Mouse (Mus musculus) stomach, embryonic 15.5 days (tissue): ENCODE results near the gene Tspan18. TPM values are rescaled to one million over a fixed set of nuclear protein-coding genes. Genes with fewer than 3 reads are reported as not detected.

Source experiments
- ATAC-seq: fragments of 200-750 bp; cut with Nextera tagmentation; 2 replicates; pipeline ENCODE4 v1.8.0; 2017; ENCODE audit warnings: low read depth, moderate number of reproducible peaks, moderate TSS enrichment; ENCODE audit not compliant: insufficient read depth, low FRiP score
- H3K27ac ChIP-seq: fragments of 300-500 bp; sonication (generic); 2 replicates; pipeline ENCODE4 v1.5.1; 2015; ENCODE audit warnings: mild to moderate bottlenecking, inconsistent platforms
- H3K27me3 ChIP-seq: fragments of 300-500 bp; sonication (generic); replicated peaks from 2 replicates; pipeline ENCODE4 v1.6.1; 2015; ENCODE audit warnings: inconsistent platforms
- H3K36me3 ChIP-seq: fragments of 300-500 bp; sonication (generic); 2 replicates; pipeline ENCODE4 v1.6.1; 2015; ENCODE audit warnings: inconsistent platforms
- H3K4me1 ChIP-seq: fragments of 300-500 bp; sonication (generic); 2 replicates; pipeline ENCODE4 v1.6.1; 2015; ENCODE audit warnings: inconsistent platforms
- H3K4me2 ChIP-seq: fragments of 300-500 bp; sonication (generic); 2 replicates; pipeline ENCODE4 v1.6.1; 2015; ENCODE audit warnings: mild to moderate bottlenecking, inconsistent platforms
- H3K4me3 ChIP-seq: fragments of 300-500 bp; sonication (generic); replicated peaks from 2 replicates; pipeline ENCODE4 v1.5.1; 2015; ENCODE audit warnings: inconsistent platforms
- H3K9ac ChIP-seq: fragments of 300-500 bp; sonication (generic); 2 replicates; pipeline ENCODE4 v1.6.1; 2015; ENCODE audit warnings: inconsistent platforms
- H3K9me3 ChIP-seq: fragments of 300-500 bp; sonication (generic); 2 replicates; pipeline ENCODE4 v1.6.1; 2016; ENCODE audit warnings: inconsistent platforms
- WGBS: fragments of 180-500 bp; shearing (Covaris S2); methylation state at CpG from one replicate; pipeline ENCODE4 v1.1.7; 2015; 5-methylcytosine and 5-hydroxymethylcytosine counted together
- polyA plus RNA-seq: library from polyadenylated mRNA; unstranded; fragments of >200 nt; fragmentation: Nextera tagmentation; extraction: Ambion mirVana; gene quantifications from 2 replicates; pipeline ENCODE4 v1.2.1, GENCODE M21; 2015

The Tspan18 gene
- polyA plus RNA-seq, 1 experiment from 2014 or later, result 20.0 TPM

- no peak for ATAC-seq
- peaks cover 33% of the 10 kb centered on the region for H3K4me1 ChIP-seq
- H3K27ac ChIP-seq, result no peak overlapping the region
Measured at GRCm38 (mm10) chr2:93287348-93287747, 47.0 kb downstream of the Tspan18 start.

GRCm38 (mm10) chr2:93286742-93287141 lies 47.6 kb downstream of the Tspan18 start:
- Histone ChIP-seq H3K4me1 (peaks cover 33% of the 10 kb centered on the region), H3K36me3 (no peaks in the 10 kb centered on the region), H3K9ac (no peak overlapping the region), H3K4me3 (no peak overlapping the region), H3K4me2 (no peak overlapping the region), H3K27ac (no peak overlapping the region), H3K27me3 (no peaks in the 10 kb centered on the region), H3K9me3 (no peaks in the 10 kb centered on the region)
- no peak for ATAC-seq
- WGBS, result 57% methylated on average over 4 of the region's 4 CpGs

More at GRCm38 (mm10) chr2:93287348-93287747, 47.0 kb downstream of the Tspan18 start:
- no peaks in the 10 kb centered on the region for H3K36me3 ChIP-seq
- no peak overlapping the region for H3K4me3 ChIP-seq
- no peak overlapping the region for H3K4me2 ChIP-seq
- 51% methylated on average over 4 of the region's 4 CpGs for WGBS
- no peaks in the 10 kb centered on the region for H3K27me3 ChIP-seq
- no peak overlapping the region for H3K9ac ChIP-seq
- no peaks in the 10 kb centered on the region for H3K9me3 ChIP-seq

- 39% methylated on average over 1 of the region's 2 CpGs for WGBS
- no peak overlapping the region for H3K27ac ChIP-seq
Measured at GRCm38 (mm10) chr2:93286321-93286720, 48.0 kb downstream of the Tspan18 start.

DNA sequence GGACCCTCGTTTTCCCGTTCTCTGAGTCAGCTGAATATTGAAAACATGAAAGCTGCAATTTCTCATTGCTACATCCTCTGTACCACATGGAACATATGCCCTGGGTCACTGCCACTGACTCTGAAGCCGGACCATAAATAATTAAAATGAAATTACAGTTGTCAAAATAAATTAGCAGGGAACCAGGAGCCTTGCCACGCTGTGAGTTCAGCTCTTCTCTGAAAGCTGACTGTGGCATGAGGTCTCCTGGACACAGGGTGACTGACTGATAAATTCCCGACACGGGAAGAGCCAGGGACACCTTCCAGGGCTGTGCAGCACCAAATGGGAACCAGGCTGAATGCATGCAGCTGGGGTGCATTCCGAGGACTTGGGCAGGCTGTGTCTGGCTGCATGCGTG lies 48.5 kb downstream of the Tspan18 start:
- no peak for ATAC-seq
- Histone ChIP-seq H3K9ac (no peak overlapping the region), H3K36me3 (no peaks in the 10 kb centered on the region), H3K27me3 (no peaks in the 10 kb centered on the region), H3K4me3 (no peak overlapping the region), H3K9me3 (no peaks in the 10 kb centered on the region), H3K4me1 (peaks cover 33% of the 10 kb centered on the region), H3K27ac (no peak overlapping the region), H3K4me2 (no peak overlapping the region)
- WGBS, result 62% methylated on average over 8 of the region's 8 CpGs

More at GRCm38 (mm10) chr2:93286321-93286720, 48.0 kb downstream of the Tspan18 start:
- ATAC-seq, result no peak
- H3K4me3 ChIP-seq, result no peak overlapping the region
- no peak overlapping the region for H3K4me2 ChIP-seq
- H3K36me3 ChIP-seq, result no peaks in the 10 kb centered on the region
- no peak overlapping the region for H3K9ac ChIP-seq
- peaks cover 33% of the 10 kb centered on the region for H3K4me1 ChIP-seq
- H3K9me3 ChIP-seq, result no peaks in the 10 kb centered on the region
- no peaks in the 10 kb centered on the region for H3K27me3 ChIP-seq

- Histone ChIP-seq H3K4me1 (peaks cover 33% of the 10 kb centered on the region), H3K9me3 (no peaks in the 10 kb centered on the region), H3K27ac (no peak overlapping the region), H3K27me3 (no peaks in the 10 kb centered on the region), H3K9ac (no peak overlapping the region), H3K4me3 (no peak overlapping the region), H3K4me2 (no peak overlapping the region), H3K36me3 (no peaks in the 10 kb centered on the region)
- 64% methylated on average over 2 of the region's 2 CpGs for WGBS
- no peak for ATAC-seq
Measured at GRCm38 (mm10) chr2:93284625-93285024, 49.7 kb downstream of the Tspan18 start.

GRCm38 (mm10) chr2:93283481-93284293 lies 50.6 kb downstream of the Tspan18 start:
- H3K4me1 ChIP-seq, result peaks cover 33% of the 10 kb centered on the region
- H3K27me3 ChIP-seq, result no peaks in the 10 kb centered on the region
- no peaks in the 10 kb centered on the region for H3K36me3 ChIP-seq
- no peak overlapping the region for H3K4me3 ChIP-seq
- WGBS, result 35% methylated on average over 7 of the region's 7 CpGs
- peak overlapping the region; percentile 51 for H3K27ac ChIP-seq
- no peak overlapping the region for H3K9ac ChIP-seq
- no peaks in the 10 kb centered on the region for H3K9me3 ChIP-seq
- peak; percentile 37 for ATAC-seq
- no peak overlapping the region for H3K4me2 ChIP-seq

GRCm38 (mm10) chr2:93282636-93283035 lies 51.7 kb downstream of the Tspan18 start:
- no peak overlapping the region for H3K9ac ChIP-seq
- no peak for ATAC-seq
- 79% methylated on average over 4 of the region's 4 CpGs for WGBS
- peak overlapping the region; percentile 35; the same call in 1 of the 2 replicates for H3K27ac ChIP-seq
- H3K4me3 ChIP-seq, result no peak overlapping the region
- H3K4me2 ChIP-seq, result no peak overlapping the region
- H3K4me1 ChIP-seq, result peaks cover 43% of the 10 kb centered on the region
- H3K9me3 ChIP-seq, result no peaks in the 10 kb centered on the region
- no peaks in the 10 kb centered on the region for H3K27me3 ChIP-seq
- H3K36me3 ChIP-seq, result no peaks in the 10 kb centered on the region

DNA sequence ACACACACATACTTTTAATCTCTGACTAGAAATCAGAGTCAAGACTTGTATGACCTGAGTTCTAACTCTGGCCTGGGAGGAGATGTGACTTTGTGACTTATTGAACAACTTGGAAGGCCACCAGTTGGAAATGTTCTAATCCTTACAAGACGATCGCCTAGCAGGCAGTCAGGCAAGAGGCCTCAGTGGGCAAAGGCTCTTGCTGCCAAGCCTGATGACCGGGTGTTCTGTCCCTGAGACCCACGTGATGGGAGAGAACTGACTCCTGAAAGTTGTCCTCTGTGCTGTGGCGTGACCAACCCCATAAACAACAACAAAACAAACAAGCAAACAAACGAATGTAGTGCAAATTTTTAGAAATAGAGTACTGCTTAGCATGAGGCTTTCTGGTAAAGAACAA lies 52.8 kb downstream of the Tspan18 start:
- Histone ChIP-seq H3K27ac (no peak overlapping the region), H3K27me3 (no peaks in the 10 kb centered on the region), H3K9me3 (no peaks in the 10 kb centered on the region), H3K9ac (no peak overlapping the region), H3K36me3 (no peaks in the 10 kb centered on the region), H3K4me3 (no peak overlapping the region), H3K4me2 (no peak overlapping the region), H3K4me1 (peaks cover 50% of the 10 kb centered on the region)
- 79% methylated on average over 6 of the region's 6 CpGs for WGBS
- ATAC-seq, result no peak

DNA sequence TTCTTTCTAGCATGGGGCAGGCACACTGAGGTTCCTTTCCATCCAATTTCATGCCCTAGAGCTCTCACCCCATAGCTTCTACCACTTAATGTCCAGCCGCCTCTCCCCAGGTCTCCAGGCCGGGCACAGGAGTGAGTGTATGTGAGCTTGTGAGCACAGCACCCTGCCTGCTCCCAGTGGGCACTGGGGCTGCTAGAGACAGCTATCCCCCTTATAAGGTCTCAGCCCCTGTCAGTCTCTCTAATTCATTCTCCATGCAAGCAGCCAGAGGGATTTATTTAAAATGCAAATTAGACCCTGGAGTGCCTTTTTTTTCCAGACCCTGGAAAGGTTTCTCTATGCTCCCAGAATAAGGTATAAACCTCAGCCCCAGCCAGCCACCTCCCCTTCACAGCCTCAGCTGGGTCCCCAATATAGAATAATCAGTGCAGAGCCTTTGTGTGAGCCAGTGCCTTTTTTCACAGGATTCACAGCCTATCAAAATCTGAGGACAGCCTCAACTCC lies 54.1 kb downstream of the Tspan18 start:
- 95% methylated on average over 2 of the region's 2 CpGs for WGBS
- no peak for ATAC-seq
- Histone ChIP-seq H3K4me1 (peaks cover 44% of the 10 kb centered on the region), H3K4me3 (no peak overlapping the region), H3K9ac (no peak overlapping the region), H3K27me3 (no peaks in the 10 kb centered on the region), H3K4me2 (no peak overlapping the region), H3K9me3 (no peaks in the 10 kb centered on the region), H3K27ac (no peak overlapping the region; the same call in 1 of the 2 replicates), H3K36me3 (no peaks in the 10 kb centered on the region)

DNA sequence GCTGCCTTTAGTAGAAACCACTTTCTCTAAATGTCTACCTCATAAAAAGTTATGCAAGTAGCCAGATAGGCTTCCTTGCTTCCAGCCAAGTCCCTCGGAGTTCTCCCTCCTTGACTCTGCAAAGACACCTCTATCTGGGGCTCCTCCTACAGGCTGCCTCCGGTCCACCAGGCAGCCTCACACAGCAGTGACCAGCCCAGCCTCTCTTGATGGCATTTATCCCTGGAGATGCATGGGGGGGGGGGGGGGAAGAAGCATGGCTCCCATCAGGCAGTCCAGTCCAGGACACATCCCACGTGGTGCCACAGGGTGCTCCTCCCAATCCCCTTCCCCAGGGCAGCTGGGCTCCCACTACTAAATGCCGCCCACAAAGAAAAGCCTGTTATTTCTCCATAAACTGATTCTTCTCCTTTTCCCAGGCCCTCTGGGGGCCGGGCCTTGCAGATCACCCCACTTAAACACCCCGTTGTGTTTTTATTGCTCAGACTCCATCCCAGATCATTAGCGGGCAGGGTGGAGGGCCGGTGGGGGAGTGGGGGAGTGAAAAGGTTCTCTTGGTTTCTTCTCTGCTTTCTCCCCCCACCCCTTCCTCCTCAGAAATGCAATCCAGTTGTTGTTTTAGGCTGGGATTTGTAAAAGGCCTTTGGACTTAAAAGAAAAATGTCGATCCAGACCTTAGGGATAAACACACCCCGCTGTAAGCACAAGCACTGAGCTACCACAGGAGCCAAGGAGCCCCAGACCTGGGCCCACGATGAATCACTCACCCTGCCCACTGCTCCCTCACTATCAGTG lies 55.9 kb downstream of the Tspan18 start:
- 10% methylated on average over 11 of the region's 11 CpGs for WGBS
- H3K9ac ChIP-seq, result no peak overlapping the region
- peak overlapping the region; percentile 13; the same call in 1 of the 2 replicates for H3K4me2 ChIP-seq

GRCm38 (mm10) chr2:93277486-93277885 lies 56.8 kb downstream of the Tspan18 start:
- WGBS, result 31% methylated on average over 4 of the region's 4 CpGs
- Histone ChIP-seq H3K4me2 (no peak overlapping the region), H3K9ac (no peak overlapping the region), H3K9me3 (no peaks in the 10 kb centered on the region), H3K27me3 (no peaks in the 10 kb centered on the region), H3K36me3 (no peaks in the 10 kb centered on the region), H3K27ac (peak overlapping the region; percentile 92), H3K4me3 (no peak overlapping the region), H3K4me1 (peaks cover 18% of the 10 kb centered on the region)
- ATAC-seq, result 0 out of 2 replicates have a peak, but pooled peaks have one; percentile 6

More for the DNA sequence above, 55.9 kb downstream of the Tspan18 start:
- H3K27ac ChIP-seq, result peak overlapping the region; percentile 92
- no peaks in the 10 kb centered on the region for H3K27me3 ChIP-seq
- no peaks in the 10 kb centered on the region for H3K9me3 ChIP-seq
- H3K4me3 ChIP-seq, result no peak overlapping the region
- peaks cover 27% of the 10 kb centered on the region for H3K4me1 ChIP-seq
- H3K36me3 ChIP-seq, result no peaks in the 10 kb centered on the region
- peak; percentile 57 for ATAC-seq

- no peaks in the 10 kb centered on the region for H3K9me3 ChIP-seq
- WGBS, result 94% methylated on average over 7 of the region's 7 CpGs
- peaks cover 17% of the 10 kb centered on the region for H3K4me1 ChIP-seq
- no peak overlapping the region for H3K4me2 ChIP-seq
- H3K27ac ChIP-seq, result no peak overlapping the region
- no peaks in the 10 kb centered on the region for H3K36me3 ChIP-seq
- no peaks in the 10 kb centered on the region for H3K27me3 ChIP-seq
- no peak overlapping the region for H3K9ac ChIP-seq
- no peak overlapping the region for H3K4me3 ChIP-seq
- ATAC-seq, result no peak
Measured at GRCm38 (mm10) chr2:93276026-93276425, 58.3 kb downstream of the Tspan18 start.
